Comparison of ENCODE assay signal across 8 mouse cellular contexts in the genomic region with DNA sequence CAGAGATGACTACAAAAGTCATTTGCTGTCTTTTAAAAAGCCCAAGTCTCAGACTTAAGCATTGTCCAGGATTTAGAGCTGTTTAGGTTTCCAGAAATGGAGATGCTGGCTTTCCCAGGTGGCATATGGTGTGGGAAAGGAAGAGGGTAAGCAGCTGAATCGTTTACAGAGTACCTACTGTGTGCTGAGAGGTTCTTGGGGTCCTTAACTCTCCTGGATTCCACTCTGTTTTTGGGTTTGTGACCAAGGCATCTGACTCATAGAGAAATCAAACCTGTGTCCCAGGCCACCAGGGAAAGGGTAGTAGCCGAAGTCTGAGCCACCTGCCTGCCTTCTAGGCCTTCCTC. TPM values are rescaled to one million over a fixed set of nuclear protein-coding genes. Genes with fewer than 3 reads are reported as not detected.
DNase-seq lines count a peak whose midpoint lies in the region; ATAC-seq and TF ChIP-seq lines count a peak whose summit lies in the region.

No protein-coding gene starts in this region.

- H3K4me3 ChIP-seq in forebrain, embryonic 16.5 days (replicated peaks; ENCODE audit: low read length): peak overlapping the region; percentile 63
- peak overlapping the region in 1 of 2 experiments; percentile 8; a peak in 1 of 4 replicates for H3K4me3 ChIP-seq in liver, embryonic 14.5 days (ENCODE audit: insufficient read depth in 1 of 2, low read depth in 2 of 2, low read length in 2 of 2)

- peak; percentile 2 for DNase-seq in gastrocnemius, postnatal 25 days
- no peak for DNase-seq in gastrocnemius, postnatal 36 days
- peak; percentile 38 for DNase-seq in A20 (ENCODE audit: low read depth, low spot score)
- DNase-seq in liver, embryonic 14.5 days (ENCODE audit: low read depth in 3 of 3, low spot score in 3 of 3): no peak
- DNase-seq in ovary, postnatal 14 days (ENCODE audit: low spot score): no peak
- no peak for DNase-seq in adrenal gland, postnatal 25 days
- no peak for DNase-seq in right cerebral cortex, postnatal 10 days (ENCODE audit: low spot score in 2 of 2)

- H3K27ac ChIP-seq in forebrain, embryonic 16.5 days (ENCODE audit: low read length): peak overlapping the region; percentile 79
- H3K27ac ChIP-seq in liver, embryonic 14.5 days: no peak overlapping the region

- WGBS in forebrain, embryonic 16.5 days: 27% methylated on average over 2 of the region's 2 CpGs
- WGBS in liver, embryonic 14.5 days (ENCODE audit: insufficient replicate concordance): 66% methylated on average over 2 of the region's 2 CpGs

- H3K36me3 ChIP-seq in forebrain, embryonic 16.5 days (ENCODE audit: control insufficient read depth, insufficient read depth): no peaks in the 10 kb centered on the region
- H3K36me3 ChIP-seq in liver, embryonic 14.5 days (replicated peaks; ENCODE audit: control insufficient read depth, insufficient read depth, low read depth): no peaks in the 10 kb centered on the region

- peaks cover 34% of the 10 kb centered on the region for H3K4me1 ChIP-seq in forebrain, embryonic 16.5 days (replicated peaks; ENCODE audit: control insufficient read depth, insufficient read depth, low read length)
- peaks cover 0 to 11% of the 10 kb centered on the region in 2 experiments; a peak in 3 of 4 replicates for H3K4me1 ChIP-seq in liver, embryonic 14.5 days (replicated peaks; ENCODE audit: control insufficient read depth in 2 of 2, insufficient read depth in 2 of 2, low read length in 1 of 2)

- no peak for TF ChIP-seq CTCF in liver, embryonic 14.5 days (IDR thresholded peaks at IDR 0.05; ENCODE audit: low read depth)

- TF ChIP-seq EP300 in liver, embryonic 14.5 days (IDR thresholded peaks at IDR 0.05; ENCODE audit: low read depth): no peak

- no peaks in the 10 kb centered on the region for H3K27me3 ChIP-seq in forebrain, embryonic 16.5 days (replicated peaks; ENCODE audit: control insufficient read depth, insufficient read depth, low read length)
- H3K27me3 ChIP-seq in liver, embryonic 14.5 days (ENCODE audit: control insufficient read depth, insufficient read depth, low read length): peaks cover 23% of the 10 kb centered on the region

- peak overlapping the region; percentile 22; the same call in 1 of the 2 replicates for H3K9ac ChIP-seq in forebrain, embryonic 16.5 days (replicated peaks; ENCODE audit: low read depth, low read length)
- H3K9ac ChIP-seq in liver, embryonic 14.5 days (replicated peaks): no peak overlapping the region

- peak overlapping the region; percentile 60 for H3K4me2 ChIP-seq in forebrain, embryonic 16.5 days (ENCODE audit: low read length)
- H3K4me2 ChIP-seq in liver, embryonic 14.5 days (ENCODE audit: low read depth): peak overlapping the region; percentile 80

- intact Hi-C loops in gastrocnemius, postnatal 36 days (cut with DNase I): loop anchor here (5.0 kb wide), 1 partner anchor 49 kb away; no protein-coding TSS in a partner anchor

- no peak for ATAC-seq in forebrain, embryonic 16.5 days
- no peak for ATAC-seq in liver, embryonic 14.5 days (ENCODE audit: insufficient read depth)

- no peaks in the 10 kb centered on the region for H3K9me3 ChIP-seq in forebrain, embryonic 16.5 days (ENCODE audit: control insufficient read depth, low read length)
- no peaks in the 10 kb centered on the region for H3K9me3 ChIP-seq in liver, embryonic 14.5 days (ENCODE audit: control insufficient read depth, low read length)

RNA-seq across cellular contexts. Expression of gene Nek6, which starts 1.7 kb away (rescaled TPM):
- total RNA-seq in gastrocnemius, postnatal 25 days (2021): 1 to 10 TPM; 6.8 to 7.5 TPM
- 10 to 100 TPM in 1 of 2 experiments, 1 to 10 TPM in 1; 6.9 to 11.2 TPM for total RNA-seq in gastrocnemius, postnatal 36 days (2021)
- polyA plus RNA-seq in forebrain, embryonic 16.5 days (2015; fragmentation: Nextera tagmentation; extraction: Ambion mirVana): 87.6 and 105 TPM in 2 replicates
- 8.6 and 9.7 TPM in 2 replicates for polyA plus RNA-seq in liver, embryonic 14.5 days (2012; rRNA removed)
- polyA plus RNA-seq in liver, embryonic 14.5 days (2014; fragmentation: Nextera tagmentation; extraction: Ambion mirVana): 25.1 and 25.2 TPM in 2 replicates
- total RNA-seq in adrenal gland, postnatal 25 days (2021): 11.7 and 13.2 TPM in 2 replicates

Comparison
In these comparisons a context has a peak if more than half of its experiments do, and no peak if none do; other contexts are left out.
1. DNase-seq: peak in gastrocnemius, postnatal 25 days (single experiment) and A20 (single experiment); none in gastrocnemius, postnatal 36 days (0 of 2), liver, embryonic 14.5 days (0 of 3), ovary, postnatal 14 days (single experiment), adrenal gland, postnatal 25 days (single experiment) and right cerebral cortex, postnatal 10 days (0 of 2).